Mouse (Mus musculus) limb, embryonic 11.5 days (tissue): ENCODE data around the gene Nudt3. TPM values are rescaled to one million over a fixed set of nuclear protein-coding genes. Genes with fewer than 3 reads are reported as not detected.

ENCODE experiments used
- ATAC-seq: fragments of 200-750 bp; cut with Nextera tagmentation; 2 replicates; pipeline ENCODE4 v1.8.0; 2017; ENCODE audit warnings: low read depth; ENCODE audit not compliant: insufficient number of reproducible peaks, low FRiP score, low TSS enrichment
- DNase-seq: peaks from one replicate; pipeline ENCODE4 v3.0.0-alpha.2; 2015; ENCODE audit warnings: low spot score
- H3K27ac ChIP-seq: fragments of 300-500 bp; sonication (generic); replicated peaks from 2 replicates; pipeline ENCODE4 v1.5.1; 2014; ENCODE audit warnings: low read depth, mild to moderate bottlenecking, low read length
- H3K27me3 ChIP-seq: fragments of 300-500 bp; sonication (generic); 2 replicates; pipeline ENCODE4 v1.6.1; 2014; ENCODE audit warnings: mild to moderate bottlenecking, low read length, mixed read lengths; ENCODE audit not compliant: control insufficient read depth, insufficient read depth
- H3K36me3 ChIP-seq: fragments of 300-500 bp; sonication (generic); 2 replicates; pipeline ENCODE4 v1.6.1; 2014; ENCODE audit warnings: mild to moderate bottlenecking, low read length, moderate library complexity, mixed read lengths; ENCODE audit not compliant: control insufficient read depth, insufficient read depth
- H3K4me1 ChIP-seq: fragments of 300-500 bp; sonication (generic); 2 replicates; pipeline ENCODE4 v1.6.1; 2014; ENCODE audit warnings: low read length, mixed read lengths; ENCODE audit not compliant: control insufficient read depth, insufficient read depth
- H3K4me2 ChIP-seq: fragments of 300-500 bp; sonication (generic); 2 replicates; pipeline ENCODE4 v1.6.1; 2014; ENCODE audit warnings: low read depth, mild to moderate bottlenecking, moderate library complexity; ENCODE audit not compliant: severe bottlenecking
- H3K4me3 ChIP-seq: fragments of 300-500 bp; sonication (generic); 2 replicates; pipeline ENCODE4 v1.5.1; 2014; ENCODE audit warnings: low read depth, low read length
- H3K9ac ChIP-seq: fragments of 300-500 bp; sonication (generic); 2 replicates; pipeline ENCODE4 v1.6.1; 2014; ENCODE audit warnings: mild to moderate bottlenecking, low read length
- H3K9me3 ChIP-seq: fragments of 300-500 bp; sonication (generic); 2 replicates; pipeline ENCODE4 v1.6.1; 2016; ENCODE audit warnings: low read length; ENCODE audit not compliant: control insufficient read depth
- WGBS: fragments of 180-500 bp; shearing (Covaris S2); extraction: QIAGEN DNeasy Blood & Tissue Kit; methylation state at CpG from one replicate; pipeline ENCODE4 v1.1.7; 2014; 5-methylcytosine and 5-hydroxymethylcytosine counted together
- polyA plus RNA-seq: library from polyadenylated mRNA; unstranded; fragments of >200 nt; fragmentation: Nextera tagmentation; extraction: Ambion mirVana; gene quantifications from 2 replicates; pipeline ENCODE4 v1.2.1, GENCODE M21; 2014

The Nudt3 gene
- polyA plus RNA-seq, 1 experiment from 2014 or later: 42.2 TPM

DNA sequence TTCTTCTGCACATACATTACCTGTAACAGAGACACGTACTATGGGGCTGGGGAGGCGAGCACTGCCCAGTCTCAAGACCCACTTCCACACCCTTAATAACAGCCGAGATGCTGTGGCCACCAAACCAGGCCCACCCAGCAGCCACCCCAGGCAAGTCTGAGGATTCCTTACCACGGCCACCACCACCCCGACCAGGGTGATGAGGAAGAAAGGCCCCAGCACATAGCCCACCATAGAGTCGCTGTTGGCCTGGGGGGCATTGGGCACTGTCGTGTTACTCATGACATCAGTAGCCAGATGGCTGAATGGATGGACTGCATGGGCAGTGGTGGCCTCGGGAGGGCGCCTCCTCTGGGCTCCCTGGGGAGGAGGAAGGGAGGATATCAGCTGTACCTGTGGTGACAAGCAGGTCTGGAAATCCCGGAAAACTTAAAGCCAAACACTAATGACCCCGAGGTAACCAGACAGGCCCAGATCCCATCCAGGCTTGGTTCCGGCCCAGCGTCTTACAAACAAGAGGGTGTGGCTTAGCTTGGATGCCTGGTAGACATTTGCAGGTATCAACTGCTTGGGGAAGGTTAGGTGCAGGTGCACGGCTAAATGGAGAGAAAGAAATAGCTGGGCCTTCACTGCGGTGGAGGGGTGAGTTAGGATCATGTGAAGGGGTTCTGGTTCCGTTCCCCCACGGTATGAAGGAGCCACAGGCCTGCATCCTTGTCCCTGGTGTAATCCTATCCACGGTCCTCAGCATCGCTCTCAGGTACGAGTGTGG, 58.7 kb downstream of the Nudt3 start:
- Histone ChIP-seq H3K4me1 (peaks cover 25% of the 10 kb centered on the region), H3K4me2 (peak overlapping the region; percentile 91), H3K36me3 (peaks cover 16% of the 10 kb centered on the region; the same call in 1 of the 2 replicates), H3K9me3 (no peaks in the 10 kb centered on the region), H3K4me3 (peak overlapping the region; percentile 45; the same call in 1 of the 2 replicates), H3K27me3 (no peaks in the 10 kb centered on the region), H3K27ac (peak overlapping the region; percentile 18; the same call in 1 of the 2 replicates), H3K9ac (no peak overlapping the region)
- 11% methylated on average over 20 of the region's 20 CpGs for WGBS
- DNase-seq (peak; percentile 65), ATAC-seq (no peak)

DNA sequence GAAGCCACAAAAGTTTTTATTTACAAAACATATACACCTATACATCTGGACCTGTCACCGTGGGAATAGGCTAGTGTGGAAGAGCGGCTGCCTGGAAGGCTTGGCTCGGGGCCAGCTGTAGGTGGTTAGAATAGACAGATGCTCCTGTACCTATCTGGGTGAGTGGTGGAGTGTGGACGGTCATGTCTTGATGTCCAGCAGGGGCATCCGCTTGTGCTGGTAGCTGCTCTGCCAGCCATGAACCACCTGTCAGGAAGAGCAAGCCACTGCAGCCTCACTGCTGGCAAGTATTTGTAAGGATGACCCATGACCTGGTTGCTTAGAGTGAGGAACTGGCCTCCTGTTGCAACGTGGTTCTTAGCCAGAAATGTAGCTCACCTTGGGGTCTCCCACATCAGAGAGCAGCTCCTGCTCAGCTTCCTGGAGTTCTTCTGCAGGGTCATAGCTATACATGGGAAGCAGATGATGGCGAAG, 59.5 kb downstream of the Nudt3 start:
- no peaks in the 10 kb centered on the region for H3K27me3 ChIP-seq
- H3K4me3 ChIP-seq: no peak overlapping the region
- 45% methylated on average over 7 of the region's 7 CpGs for WGBS
- no peak for DNase-seq
- H3K27ac ChIP-seq: no peak overlapping the region
- peak overlapping the region; percentile 12; the same call in 1 of the 2 replicates for H3K4me2 ChIP-seq
- H3K36me3 ChIP-seq: peaks cover 16% of the 10 kb centered on the region; the same call in 1 of the 2 replicates
- ATAC-seq: no peak
- H3K9me3 ChIP-seq: no peaks in the 10 kb centered on the region
- H3K4me1 ChIP-seq: peaks cover 29% of the 10 kb centered on the region
- no peak overlapping the region for H3K9ac ChIP-seq

DNA sequence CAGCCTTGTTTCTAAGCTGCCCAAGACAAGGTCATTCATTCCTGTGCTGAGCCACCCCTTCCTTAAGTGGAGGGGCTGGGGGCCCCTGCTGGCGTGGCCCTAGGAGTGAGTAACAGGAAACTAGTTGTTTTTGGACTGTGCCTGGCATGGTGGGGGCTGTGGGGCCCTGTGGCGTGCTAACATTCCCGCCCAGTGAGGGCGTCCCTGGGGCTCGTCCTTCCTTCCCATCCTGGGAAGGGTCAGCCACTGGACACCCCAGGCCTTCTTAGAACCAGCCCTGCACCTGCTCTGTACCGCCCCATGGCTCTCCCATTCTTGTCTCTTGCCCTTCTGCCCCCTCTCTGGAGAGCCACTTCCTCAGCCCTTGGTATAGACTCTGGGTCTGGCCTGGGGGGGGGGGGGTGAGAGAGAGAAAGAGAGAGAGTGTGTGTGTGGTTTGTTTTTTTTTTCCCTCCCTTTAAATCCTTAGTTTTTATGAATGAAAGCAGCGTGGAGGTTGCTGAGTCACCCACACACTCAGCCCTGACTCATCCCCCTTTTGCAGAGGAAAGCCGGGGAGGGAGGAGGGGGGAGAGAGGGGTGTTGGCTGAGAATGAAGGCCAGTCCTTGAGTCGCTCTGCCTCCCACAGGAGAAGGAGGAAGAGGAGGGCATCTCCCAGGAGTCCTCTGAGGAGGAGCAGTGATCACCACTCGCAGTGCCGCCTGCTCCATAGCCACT, 61.3 kb downstream of the Nudt3 start:
- ATAC-seq: no peak
- no peaks in the 10 kb centered on the region for H3K27me3 ChIP-seq
- WGBS: 69% methylated on average over 9 of the region's 11 CpGs

DNA sequence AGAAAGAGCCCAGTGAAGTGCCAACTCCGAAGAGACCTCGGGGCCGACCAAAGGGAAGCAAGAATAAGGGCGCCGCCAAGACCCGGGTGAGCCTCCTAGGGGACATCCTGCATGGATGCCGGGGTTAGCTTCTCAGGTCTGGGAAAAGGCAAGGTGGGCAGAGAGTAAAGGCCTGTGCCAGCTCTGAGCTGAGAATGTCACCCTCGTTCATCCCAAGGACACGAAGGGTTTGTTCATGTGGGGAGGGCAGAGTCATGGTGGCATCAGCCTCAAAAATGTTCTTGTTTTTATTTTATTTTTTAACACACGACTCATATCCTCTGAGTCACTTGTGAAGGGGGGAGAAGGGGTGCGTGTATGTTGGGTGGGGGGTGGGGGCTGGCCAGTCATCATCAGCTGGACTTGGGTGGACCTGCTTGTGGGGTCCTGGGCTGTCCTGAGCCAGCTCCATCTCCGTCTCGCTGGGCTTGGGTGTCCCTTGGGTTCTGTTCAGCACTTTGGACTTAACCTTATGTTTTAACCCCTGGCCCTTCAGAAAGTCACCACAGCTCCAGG, 62.3 kb downstream of the Nudt3 start:
- ATAC-seq (no peak), DNase-seq (no peak)
- Histone ChIP-seq H3K27ac (no peak overlapping the region), H3K9me3 (no peaks in the 10 kb centered on the region), H3K4me3 (no peak overlapping the region), H3K9ac (no peak overlapping the region), H3K4me1 (peaks cover 29% of the 10 kb centered on the region), H3K36me3 (peaks cover 16% of the 10 kb centered on the region; the same call in 1 of the 2 replicates), H3K4me2 (no peak overlapping the region), H3K27me3 (no peaks in the 10 kb centered on the region)
- 91% methylated on average over 13 of the region's 13 CpGs for WGBS

More for the DNA sequence above, 61.3 kb downstream of the Nudt3 start:
- H3K9ac ChIP-seq: no peak overlapping the region
- H3K4me3 ChIP-seq: no peak overlapping the region
- H3K9me3 ChIP-seq: no peaks in the 10 kb centered on the region
- peaks cover 16% of the 10 kb centered on the region; the same call in 1 of the 2 replicates for H3K36me3 ChIP-seq
- DNase-seq: no peak
- no peak overlapping the region for H3K4me2 ChIP-seq
- peaks cover 34% of the 10 kb centered on the region for H3K4me1 ChIP-seq
- no peak overlapping the region for H3K27ac ChIP-seq

DNA sequence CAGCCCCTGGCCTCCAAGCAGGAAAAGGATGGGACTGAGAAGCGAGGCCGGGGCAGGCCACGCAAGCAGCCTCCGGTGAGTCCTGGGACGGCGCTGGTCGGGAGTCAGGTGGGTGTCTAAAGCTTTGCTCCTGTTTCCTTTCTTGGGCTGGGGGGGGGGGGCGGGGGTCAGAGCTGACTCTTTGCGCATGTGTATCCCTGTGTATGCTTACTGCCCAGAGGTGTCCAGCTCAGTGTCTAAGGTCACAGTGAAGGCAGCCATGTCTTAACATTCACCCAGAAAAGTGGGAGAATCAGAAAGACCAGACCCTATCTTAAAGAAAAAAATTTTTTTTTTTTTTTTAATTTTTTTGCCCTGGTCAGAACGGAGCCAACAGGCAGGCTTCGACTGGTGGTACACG, 63.7 kb downstream of the Nudt3 start:
- Histone ChIP-seq H3K36me3 (peaks cover 16% of the 10 kb centered on the region; the same call in 1 of the 2 replicates), H3K27me3 (no peaks in the 10 kb centered on the region), H3K4me1 (peaks cover 22% of the 10 kb centered on the region), H3K9ac (no peak overlapping the region), H3K4me3 (no peak overlapping the region), H3K4me2 (peak overlapping the region; percentile 96; the same call in 1 of the 2 replicates), H3K9me3 (no peaks in the 10 kb centered on the region), H3K27ac (no peak overlapping the region)
- WGBS: 67% methylated on average over 12 of the region's 12 CpGs
- no peak for ATAC-seq
- no peak for DNase-seq

DNA sequence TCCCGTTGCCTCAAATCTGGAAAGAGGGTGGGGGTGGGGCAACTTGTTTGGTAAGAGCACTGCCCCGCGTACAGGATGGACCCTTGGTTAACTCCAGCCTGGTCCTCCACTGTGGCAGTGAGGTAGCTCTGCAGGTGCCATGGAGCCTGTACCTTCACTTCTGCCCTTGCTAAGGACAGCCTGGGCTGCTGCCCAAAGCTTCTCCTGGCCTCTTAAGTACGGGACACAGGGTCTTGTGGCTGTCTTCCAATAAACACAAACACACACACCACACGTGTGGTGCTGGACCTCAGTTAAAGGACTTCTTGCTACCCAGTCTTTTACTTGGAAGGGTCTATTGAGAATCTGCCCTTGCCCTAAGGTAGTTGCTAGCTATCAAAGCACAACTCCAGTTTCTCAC, 64.5 kb downstream of the Nudt3 start:
- peaks cover 19% of the 10 kb centered on the region for H3K4me1 ChIP-seq

DNA sequence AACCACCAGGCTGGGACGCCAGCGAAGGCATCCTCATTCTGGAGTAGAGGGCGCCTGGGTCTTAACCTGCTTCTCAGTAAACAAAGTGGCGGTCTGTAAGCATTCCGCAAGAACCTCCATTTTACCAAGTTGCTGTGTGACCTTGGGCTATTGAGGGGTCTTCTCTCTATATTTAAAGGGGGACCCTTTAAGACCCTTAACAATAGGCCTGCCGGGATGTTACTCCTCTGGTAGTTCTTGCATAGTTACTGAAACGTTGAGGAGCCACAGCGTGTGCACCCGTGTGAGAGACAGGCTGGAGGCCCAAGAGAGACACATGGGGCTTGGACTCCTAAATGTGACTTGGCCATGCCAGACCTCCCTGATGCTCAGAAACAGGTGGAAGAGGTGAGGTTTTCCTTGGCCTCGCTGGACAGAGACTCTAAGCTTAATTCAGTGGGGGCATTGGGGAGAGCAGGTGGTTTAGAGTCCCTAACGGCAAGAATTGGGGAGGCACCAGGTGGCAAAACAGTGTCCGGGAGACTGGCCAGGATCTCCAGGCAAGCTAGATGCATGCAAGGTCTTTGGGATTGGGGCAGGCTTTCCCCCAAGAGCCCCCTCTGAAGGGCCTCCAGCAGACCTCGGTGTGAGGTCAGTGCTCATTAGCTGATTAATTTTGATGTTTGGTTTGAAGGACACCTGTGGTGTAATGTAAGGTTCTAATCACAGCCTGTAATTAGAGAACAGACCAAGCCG, 65.2 kb downstream of the Nudt3 start:
- peak overlapping the region; percentile 96 for H3K4me2 ChIP-seq
- no peaks in the 10 kb centered on the region for H3K9me3 ChIP-seq
- H3K9ac ChIP-seq: peak overlapping the region; percentile 93
- H3K4me1 ChIP-seq: peaks cover 19% of the 10 kb centered on the region
- H3K4me3 ChIP-seq: peak overlapping the region; percentile 78
- peak overlapping the region; percentile 99 for H3K27ac ChIP-seq
- peak; percentile 49 for DNase-seq
- H3K36me3 ChIP-seq: peaks cover 14% of the 10 kb centered on the region; the same call in 1 of the 2 replicates
- no peak for ATAC-seq
- H3K27me3 ChIP-seq: no peaks in the 10 kb centered on the region
- under 1% methylated on average over 14 of the region's 14 CpGs for WGBS

More for the DNA sequence above, 64.5 kb downstream of the Nudt3 start:
- Histone ChIP-seq H3K27ac (no peak overlapping the region), H3K9me3 (no peaks in the 10 kb centered on the region), H3K36me3 (peaks cover 16% of the 10 kb centered on the region; the same call in 1 of the 2 replicates), H3K4me3 (peak overlapping the region; percentile 78), H3K27me3 (no peaks in the 10 kb centered on the region), H3K9ac (peak overlapping the region; percentile 13; the same call in 1 of the 2 replicates), H3K4me2 (peak overlapping the region; percentile 96)
- ATAC-seq: no peak
- WGBS: 2% methylated on average over 5 of the region's 5 CpGs
- DNase-seq: no peak
